ENCODE assay signal across 22 mouse cellular contexts in the genomic region with DNA sequence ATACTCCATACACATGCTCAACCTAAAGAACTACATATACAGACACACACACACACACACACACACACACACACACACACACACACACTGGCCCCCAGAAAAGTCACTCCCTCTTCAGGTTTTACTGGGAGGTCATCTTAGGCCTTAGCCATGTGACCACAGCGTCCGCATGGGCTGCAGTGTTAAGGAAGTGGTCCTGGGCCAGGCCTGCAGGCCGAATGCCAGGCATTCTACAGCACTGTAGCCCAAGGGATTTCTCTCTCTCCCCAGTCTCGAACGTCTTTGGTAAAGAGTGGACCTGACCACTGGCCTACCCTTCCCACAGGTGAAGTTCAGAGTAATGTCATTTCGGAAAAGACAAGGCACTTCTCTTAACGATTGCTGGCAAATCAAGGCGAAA. TPM values are rescaled to one million over a fixed set of nuclear protein-coding genes. Genes with fewer than 3 reads are reported as not detected.
DNase-seq lines count a peak whose midpoint lies in the region; ATAC-seq lines count a peak whose summit lies in the region.
"Had no signal": no experiment of that assay in that cellular context is flagged by ENCODE, and none has a peak within 500 bp of the region (broad histone marks: within the 10 kb centered on the region; RNA-seq: fewer than 3 reads in every experiment).

No protein-coding gene starts in this region.

- H3K27ac ChIP-seq in embryonic facial prominence, embryonic 13.5 days: 0 out of 2 replicates have a peak overlapping the region, but pooled peaks have one; percentile 48
- no peak overlapping the region for H3K27ac ChIP-seq in embryonic facial prominence, embryonic 10.5 days (replicated peaks)
- 0 out of 2 replicates have a peak overlapping the region, but pooled peaks have one; percentile 6 for H3K27ac ChIP-seq in kidney, embryonic 16.5 days (ENCODE audit: low read length)
- H3K27ac ChIP-seq: forebrain, embryonic 12.5 days; heart, embryonic 15.5 days; left cerebral cortex, adult 2 months; liver, embryonic 12.5 days; midbrain, embryonic 15.5 days; neural tube, embryonic 15.5 days; stomach, embryonic 15.5 days had no signal

- no peak overlapping the region for H3K9ac ChIP-seq in embryonic facial prominence, embryonic 13.5 days
- H3K9ac ChIP-seq in kidney, embryonic 16.5 days (replicated peaks; ENCODE audit: low read length): no peak overlapping the region
- H3K9ac ChIP-seq: forebrain, embryonic 12.5 days; heart, embryonic 15.5 days; liver, embryonic 12.5 days; lung, embryonic 14.5 days; midbrain, embryonic 15.5 days; neural tube, embryonic 15.5 days; stomach, embryonic 15.5 days had no signal

- no peak overlapping the region for H3K4me3 ChIP-seq in embryonic facial prominence, embryonic 13.5 days
- H3K4me3 ChIP-seq in embryonic facial prominence, embryonic 10.5 days: no peak overlapping the region
- no peak overlapping the region for H3K4me3 ChIP-seq in kidney, embryonic 16.5 days (ENCODE audit: low read length)
- H3K4me3 ChIP-seq: forebrain, embryonic 12.5 days; heart, embryonic 15.5 days; left cerebral cortex, adult 2 months; liver, embryonic 12.5 days; midbrain, embryonic 15.5 days; myocyte; neural tube, embryonic 15.5 days; stomach, embryonic 15.5 days had no signal

- H3K27me3 ChIP-seq in embryonic facial prominence, embryonic 13.5 days: no peaks in the 10 kb centered on the region
- H3K27me3 ChIP-seq in embryonic facial prominence, embryonic 10.5 days (replicated peaks; ENCODE audit: low read depth, poor library complexity, severe bottlenecking): 0 out of 2 replicates have a peak, but pooled peaks cover 6% of the 10 kb centered on the region
- no peaks in the 10 kb centered on the region for H3K27me3 ChIP-seq in kidney, embryonic 16.5 days (ENCODE audit: insufficient read depth, low read length)
- H3K27me3 ChIP-seq: heart, embryonic 15.5 days; midbrain, embryonic 15.5 days; neural tube, embryonic 15.5 days; stomach, embryonic 15.5 days had no signal

- H3K9me3 ChIP-seq in embryonic facial prominence, embryonic 13.5 days: no peaks in the 10 kb centered on the region
- H3K9me3 ChIP-seq in embryonic facial prominence, embryonic 10.5 days: no peaks in the 10 kb centered on the region
- H3K9me3 ChIP-seq in kidney, embryonic 16.5 days (ENCODE audit: low read length): no peaks in the 10 kb centered on the region
- H3K9me3 ChIP-seq: forebrain, embryonic 12.5 days; heart, embryonic 15.5 days; liver, embryonic 12.5 days; midbrain, embryonic 15.5 days; neural tube, embryonic 15.5 days; stomach, embryonic 15.5 days had no signal

- H3K4me2 ChIP-seq in embryonic facial prominence, embryonic 13.5 days: no peak overlapping the region
- no peak overlapping the region for H3K4me2 ChIP-seq in kidney, embryonic 16.5 days (replicated peaks; ENCODE audit: low read depth, low read length)
- H3K4me2 ChIP-seq: forebrain, embryonic 12.5 days; heart, embryonic 15.5 days; liver, embryonic 12.5 days; lung, embryonic 14.5 days; midbrain, embryonic 15.5 days; neural tube, embryonic 15.5 days; stomach, embryonic 15.5 days had no signal

- ATAC-seq in embryonic facial prominence, embryonic 13.5 days (ENCODE audit: insufficient number of reproducible peaks, insufficient read depth, low FRiP score, low TSS enrichment, low read depth): no peak
- ATAC-seq in kidney, embryonic 16.5 days (ENCODE audit: low FRiP score, low TSS enrichment): no peak
- ATAC-seq in granulocyte monocyte progenitor cell, adult 5-6 weeks (replicated peaks; ENCODE audit: poor library complexity, severe bottlenecking): peak; percentile 43; the same call in 1 of the 2 replicates
- ATAC-seq: liver, embryonic 12.5 days; midbrain, embryonic 15.5 days had no signal

- 74% methylated on average over 8 of the region's 8 CpGs for WGBS in embryonic facial prominence, embryonic 13.5 days
- WGBS in embryonic facial prominence, embryonic 10.5 days: 76% methylated on average over 8 of the region's 8 CpGs
- WGBS in kidney, embryonic 16.5 days: 69% methylated on average over 8 of the region's 8 CpGs

- no peaks in the 10 kb centered on the region for H3K36me3 ChIP-seq in embryonic facial prominence, embryonic 13.5 days
- no peaks in the 10 kb centered on the region for H3K36me3 ChIP-seq in embryonic facial prominence, embryonic 10.5 days (replicated peaks)
- H3K36me3 ChIP-seq in kidney, embryonic 16.5 days (ENCODE audit: insufficient read depth, low read length): no peaks in the 10 kb centered on the region
- H3K36me3 ChIP-seq: forebrain, embryonic 12.5 days; heart, embryonic 15.5 days; liver, embryonic 12.5 days; midbrain, embryonic 15.5 days; neural tube, embryonic 15.5 days; stomach, embryonic 15.5 days had no signal

- DNase-seq in embryonic facial prominence, embryonic 10.5 days (ENCODE audit: low spot score): no peak
- no peak for DNase-seq in kidney, adult 11 months
- peak; percentile 57 for DNase-seq in lung, postnatal 10 days
- no peak for DNase-seq in ovary, postnatal 10 days (ENCODE audit: low spot score)
- no peak for DNase-seq in frontal cortex, postnatal 36 days (ENCODE audit: low spot score in 2 of 2)
- DNase-seq: adrenal gland, postnatal 25 days; cerebellum, adult 11-12 months; cerebellum, postnatal 25 days; right cerebral cortex, postnatal 14 days; thymus, adult 18-20 months had no signal

- peaks cover 10% of the 10 kb centered on the region for H3K4me1 ChIP-seq in embryonic facial prominence, embryonic 13.5 days
- H3K4me1 ChIP-seq in embryonic facial prominence, embryonic 10.5 days: no peaks in the 10 kb centered on the region; the same call in 1 of the 2 replicates
- H3K4me1 ChIP-seq in kidney, embryonic 16.5 days (ENCODE audit: insufficient read depth, low read length): no peaks in the 10 kb centered on the region
- H3K4me1 ChIP-seq: forebrain, embryonic 12.5 days; liver, embryonic 12.5 days; midbrain, embryonic 15.5 days; neural tube, embryonic 15.5 days had no signal

RNA-seq across cellular contexts. Expression of gene Gata2, which starts 47.1 kb away (rescaled TPM):
- polyA plus RNA-seq in embryonic facial prominence, embryonic 13.5 days (2015; fragmentation: Nextera tagmentation; extraction: Ambion mirVana): 54.9 and 81.7 TPM in 2 replicates
- 34.6 and 35.9 TPM in 2 replicates for polyA plus RNA-seq in embryonic facial prominence, embryonic 10.5 days (2016; fragmentation: Nextera tagmentation; extraction: Ambion mirVana)
- polyA plus RNA-seq in kidney, embryonic 16.5 days (2015; fragmentation: Nextera tagmentation; extraction: Ambion mirVana): 66.3 and 68.9 TPM in 2 replicates
- 21.0 and 27.1 TPM in 2 replicates for total RNA-seq in granulocyte monocyte progenitor cell, adult 5-6 weeks (2014; fragmentation: Nextera tagmentation)
- 3.2 and 6.4 TPM in 2 replicates for total RNA-seq in granulocyte monocyte progenitor cell, adult 5-6 weeks (2017)
